Mouse (Mus musculus) frontal cortex, postnatal 14 days (tissue): Measurements from ENCODE around the gene Katnal1.

Experiments used
- DNase-seq, 2 experiments: peaks; one replicate each; pipeline ENCODE4 v3.0.0; 2022; ENCODE audit warnings: low spot score in 2 of 2

Gene Katnal1

GRCm38 (mm10) chr5:148883671-148884070 lies 45.4 kb downstream of the Katnal1 start:
- DNase-seq = no peak

GRCm38 (mm10) chr5:148879218-148879617 lies 49.9 kb downstream of the Katnal1 start:
- DNase-seq = no peak

- DNase-seq = no peak
Observed at GRCm38 (mm10) chr5:148873116-148873515, 56.0 kb downstream of the Katnal1 start.

GRCm38 (mm10) chr5:148869583-148869982 lies 59.5 kb downstream of the Katnal1 start:
- DNase-seq = no peak

GRCm38 (mm10) chr5:148867766-148868165 lies 61.4 kb downstream of the Katnal1 start:
- DNase-seq = no peak

- no peak for DNase-seq
Observed at GRCm38 (mm10) chr5:148867171-148867570, 61.9 kb downstream of the Katnal1 start.

- DNase-seq = no peak
Observed at GRCm38 (mm10) chr5:148866571-148866970, 62.5 kb downstream of the Katnal1 start.

- DNase-seq = no peak
Observed at GRCm38 (mm10) chr5:148863409-148863808, 65.7 kb downstream of the Katnal1 start.

GRCm38 (mm10) chr5:148862853-148863252 lies 66.3 kb downstream of the Katnal1 start:
- no peak for DNase-seq

GRCm38 (mm10) chr5:148862136-148862535 lies 67.0 kb downstream of the Katnal1 start:
- DNase-seq = no peak

GRCm38 (mm10) chr5:148857522-148857921 lies 71.6 kb downstream of the Katnal1 start:
- no peak for DNase-seq

GRCm38 (mm10) chr5:148855047-148855446 lies 74.1 kb downstream of the Katnal1 start:
- DNase-seq = no peak

- DNase-seq = no peak
Observed at GRCm38 (mm10) chr5:148854166-148854565, 75.0 kb downstream of the Katnal1 start.

- DNase-seq = no peak
Observed at GRCm38 (mm10) chr5:148849516-148849915, 79.6 kb downstream of the Katnal1 start.

GRCm38 (mm10) chr5:148847032-148847431 lies 82.1 kb downstream of the Katnal1 start:
- no peak for DNase-seq

- DNase-seq = no peak
Observed at GRCm38 (mm10) chr5:148837069-148837468, 92.1 kb downstream of the Katnal1 start.

- peak; percentile 25 to 60 for DNase-seq
Observed at GRCm38 (mm10) chr5:148831596-148832257, 97.4 kb downstream of the Katnal1 start.

GRCm38 (mm10) chr5:148831141-148831547 lies 98.0 kb downstream of the Katnal1 start:
- no peak for DNase-seq

GRCm38 (mm10) chr5:148825732-148826131 lies 103.4 kb downstream of the Katnal1 start:
- DNase-seq = no peak

GRCm38 (mm10) chr5:148822772-148823171 lies 106.3 kb downstream of the Katnal1 start:
- no peak for DNase-seq
